Mouse (Mus musculus): ENCODE results near the gene Fads2. TPM values are rescaled to one million over a fixed set of nuclear protein-coding genes. Genes with fewer than 3 reads are reported as not detected.
A peak's percentile ranks its signal among the peaks of the same experiment; 100 is the strongest.

The Fads2 gene
- polyA plus RNA-seq, 1 experiment: 157 TPM

GRCm38 (mm10) chr19:10046983-10047382, 54.6 kb downstream of the Fads2 start:
- TF ChIP-seq POLR2AphosphoS2 (IDR thresholded peaks at IDR 0.05; ENCODE audit: insufficient read length, low read depth) (peak; percentile 27), SRF (IDR thresholded peaks at IDR 0.05; ENCODE audit: control insufficient read depth, insufficient read length, low read depth) (no peak)
- Histone ChIP-seq H3K4me3 (no peak overlapping the region), H3K79me2 (ENCODE audit: control insufficient read depth, insufficient read depth) (peaks cover 91% of the 10 kb centered on the region), H3K4me2 (ENCODE audit: low read depth) (peak overlapping the region; percentile 99), H3K27me3 (ENCODE audit: control insufficient read depth, insufficient read depth, insufficient read length) (no peaks in the 10 kb centered on the region), H3ac (ENCODE audit: control insufficient read depth, insufficient read length) (no peak overlapping the region), H3K36me3 (ENCODE audit: control insufficient read depth, insufficient read depth) (peaks cover 53% of the 10 kb centered on the region)

DNA sequence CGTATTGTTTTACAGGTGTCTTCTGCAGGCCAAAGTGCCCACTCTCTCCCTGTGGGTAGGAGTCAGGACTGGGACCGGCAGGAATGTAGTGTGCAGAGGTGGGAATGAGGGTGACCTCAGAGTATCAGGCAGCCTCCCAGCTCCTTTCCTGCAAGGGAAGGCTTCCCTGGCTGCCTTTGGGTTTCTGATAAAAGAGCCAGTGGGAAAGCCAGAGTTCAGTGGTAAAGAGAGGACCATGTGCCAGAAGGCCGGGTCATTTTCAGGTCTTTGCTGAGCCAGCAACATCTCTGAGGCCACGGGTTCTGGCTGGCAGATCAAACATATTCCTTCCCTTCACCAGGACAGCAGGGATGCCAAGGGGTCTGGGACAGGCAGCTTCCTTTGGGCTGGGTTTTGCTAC, 55.2 kb downstream of the Fads2 start:
- peaks cover 88% of the 10 kb centered on the region for H3K79me2 ChIP-seq (ENCODE audit: control insufficient read depth, insufficient read depth)
- no peak overlapping the region for H3ac ChIP-seq (ENCODE audit: control insufficient read depth, insufficient read length)
- peaks cover 52% of the 10 kb centered on the region for H3K36me3 ChIP-seq (ENCODE audit: control insufficient read depth, insufficient read depth)
- H3K27me3 ChIP-seq (ENCODE audit: control insufficient read depth, insufficient read depth, insufficient read length): no peaks in the 10 kb centered on the region
- H3K4me2 ChIP-seq (ENCODE audit: low read depth): peak overlapping the region; percentile 99
- H3K4me3 ChIP-seq: peak overlapping the region; percentile 90
- TF ChIP-seq TCF3 (IDR thresholded peaks at IDR 0.05; ENCODE audit: insufficient read length, low read depth) (no peak), POLR2AphosphoS2 (IDR thresholded peaks at IDR 0.05; ENCODE audit: insufficient read length, low read depth) (peak; percentile 56), MAX (IDR thresholded peaks at IDR 0.05; ENCODE audit: low read depth) (no peak), CEBPB (IDR thresholded peaks at IDR 0.05; ENCODE audit: insufficient read depth, poor library complexity, severe bottlenecking) (no peak), E2F4 (IDR thresholded peaks at IDR 0.05; ENCODE audit: insufficient read depth) (no peak)

DNA sequence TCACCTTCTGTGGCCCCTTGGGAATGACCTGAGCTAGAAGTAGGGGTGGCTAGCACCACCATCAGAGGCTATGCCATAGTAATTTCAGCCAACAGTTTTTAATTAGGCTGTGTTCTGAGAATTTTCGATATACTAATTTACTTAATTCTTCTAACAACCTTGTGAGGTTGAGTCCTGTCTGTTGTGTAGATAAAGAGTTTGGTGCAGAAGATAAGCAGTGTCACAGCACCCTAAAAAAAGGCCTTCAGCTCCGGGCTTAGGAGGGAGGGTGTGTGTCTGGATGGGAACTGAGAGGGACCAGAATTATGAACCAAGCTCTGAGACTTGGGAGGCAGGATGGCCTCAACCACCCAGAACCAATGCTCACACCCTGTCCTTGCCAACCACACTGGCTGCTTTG, 55.8 kb downstream of the Fads2 start:
- no peaks in the 10 kb centered on the region for H3K27me3 ChIP-seq (ENCODE audit: control insufficient read depth, insufficient read depth, insufficient read length)
- TF ChIP-seq TCF12 (IDR thresholded peaks at IDR 0.05; ENCODE audit: insufficient read depth, poor library complexity, severe bottlenecking) (no peak), USF1 (IDR thresholded peaks at IDR 0.05; ENCODE audit: low read depth) (no peak), POLR2AphosphoS2 (IDR thresholded peaks at IDR 0.05; ENCODE audit: insufficient read length, low read depth) (peak; percentile 47), POLR2A (IDR thresholded peaks at IDR 0.05; ENCODE audit: insufficient read length, low read depth) (peak; percentile 29)
- peak overlapping the region; percentile 90 for H3K4me3 ChIP-seq
- peaks cover 46% of the 10 kb centered on the region for H3K36me3 ChIP-seq (ENCODE audit: control insufficient read depth, insufficient read depth)
- H3K4me2 ChIP-seq (ENCODE audit: low read depth): peak overlapping the region; percentile 99
- H3ac ChIP-seq (ENCODE audit: control insufficient read depth, insufficient read length): no peak overlapping the region
- peaks cover 82% of the 10 kb centered on the region for H3K79me2 ChIP-seq (ENCODE audit: control insufficient read depth, insufficient read depth)

DNA sequence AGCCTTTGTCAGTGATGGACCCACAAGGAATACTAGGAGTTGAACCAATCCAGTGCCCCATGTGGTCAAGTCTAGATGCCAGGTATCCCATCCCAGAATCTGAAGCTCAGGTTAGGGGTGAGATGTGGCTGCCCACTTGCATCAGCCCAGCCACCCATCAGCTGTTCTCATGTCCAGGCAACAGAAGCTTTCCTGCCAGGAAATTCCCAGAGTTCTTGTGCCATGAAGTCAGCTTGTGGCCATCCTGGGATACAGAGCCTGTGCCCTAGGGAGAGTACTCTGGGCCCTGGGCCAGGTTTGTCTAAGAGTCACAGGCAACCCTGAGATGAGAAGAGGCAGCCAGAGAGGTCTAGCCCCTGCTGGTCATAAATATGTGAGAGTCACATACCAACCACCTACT, 57.9 kb downstream of the Fads2 start:
- Histone ChIP-seq H3K27me3 (ENCODE audit: control insufficient read depth, insufficient read depth, insufficient read length) (no peaks in the 10 kb centered on the region), H3K4me3 (peak overlapping the region; percentile 90), H3K4me2 (ENCODE audit: low read depth) (peak overlapping the region; percentile 99), H3ac (ENCODE audit: control insufficient read depth, insufficient read length) (no peak overlapping the region), H3K36me3 (ENCODE audit: control insufficient read depth, insufficient read depth) (peaks cover 30% of the 10 kb centered on the region), H3K79me2 (ENCODE audit: control insufficient read depth, insufficient read depth) (peaks cover 61% of the 10 kb centered on the region)
- TF ChIP-seq MAX (IDR thresholded peaks at IDR 0.05; ENCODE audit: low read depth) (no peak), MYOD1 (IDR thresholded peaks at IDR 0.05; ENCODE audit: control insufficient read depth in 1 of 3, insufficient read length in 2 of 3, low read depth in 2 of 3) (peak; percentile 39 to 90 (median 86)), POLR2A (IDR thresholded peaks at IDR 0.05; ENCODE audit: insufficient read length, low read depth) (peak; percentile 52), POLR2AphosphoS2 (IDR thresholded peaks at IDR 0.05; ENCODE audit: insufficient read length, low read depth) (peak; percentile 85), USF1 (IDR thresholded peaks at IDR 0.05; ENCODE audit: low read depth) (no peak), TCF12 (IDR thresholded peaks at IDR 0.05; ENCODE audit: insufficient read depth, poor library complexity, severe bottlenecking) (peak; percentile 67), SRF (IDR thresholded peaks at IDR 0.05; ENCODE audit: control insufficient read depth, insufficient read length, low read depth) (no peak), REST (IDR thresholded peaks at IDR 0.05; ENCODE audit: insufficient read depth, insufficient read length) (no peak), MYOG (IDR thresholded peaks at IDR 0.05; ENCODE audit: control insufficient read depth in 1 of 3, insufficient read depth in 1 of 3, insufficient read length in 2 of 3, low read depth in 2 of 3) (peak; percentile 76 to 96 (median 78)), CEBPB (IDR thresholded peaks at IDR 0.05; ENCODE audit: insufficient read depth, poor library complexity, severe bottlenecking) (peak; percentile 95), E2F4 (IDR thresholded peaks at IDR 0.05; ENCODE audit: insufficient read depth) (no peak), TCF3 (IDR thresholded peaks at IDR 0.05; ENCODE audit: insufficient read length, low read depth) (peak; percentile 18)

GRCm38 (mm10) chr19:10042816-10043215, 58.7 kb downstream of the Fads2 start:
- no peaks in the 10 kb centered on the region for H3K27me3 ChIP-seq (ENCODE audit: control insufficient read depth, insufficient read depth, insufficient read length)
- peaks cover 24% of the 10 kb centered on the region for H3K36me3 ChIP-seq (ENCODE audit: control insufficient read depth, insufficient read depth)
- H3K4me2 ChIP-seq (ENCODE audit: low read depth): peak overlapping the region; percentile 99
- H3ac ChIP-seq (ENCODE audit: control insufficient read depth, insufficient read length): peak overlapping the region; percentile 71
- TF ChIP-seq MYOG (IDR thresholded peaks at IDR 0.05; ENCODE audit: control insufficient read depth in 1 of 3, insufficient read depth in 1 of 3, insufficient read length in 2 of 3, low read depth in 2 of 3) (no peak), CEBPB (IDR thresholded peaks at IDR 0.05; ENCODE audit: insufficient read depth, poor library complexity, severe bottlenecking) (no peak), POLR2A (IDR thresholded peaks at IDR 0.05; ENCODE audit: insufficient read length, low read depth) (peak; percentile 84), MYOD1 (IDR thresholded peaks at IDR 0.05; ENCODE audit: control insufficient read depth in 1 of 3, insufficient read length in 2 of 3, low read depth in 2 of 3) (no peak), POLR2AphosphoS2 (IDR thresholded peaks at IDR 0.05; ENCODE audit: insufficient read length, low read depth) (peak; percentile 90), TCF12 (IDR thresholded peaks at IDR 0.05; ENCODE audit: insufficient read depth, poor library complexity, severe bottlenecking) (no peak), E2F4 (IDR thresholded peaks at IDR 0.05; ENCODE audit: insufficient read depth) (no peak), MAX (IDR thresholded peaks at IDR 0.05; ENCODE audit: low read depth) (peak; percentile 12)
- peak overlapping the region; percentile 90 for H3K4me3 ChIP-seq
- H3K79me2 ChIP-seq (ENCODE audit: control insufficient read depth, insufficient read depth): peaks cover 53% of the 10 kb centered on the region
